Mouse (Mus musculus) right cerebral cortex, postnatal 10 days (tissue): ENCODE results near the gene Slc5a11.

Experiments used
- DNase-seq, 2 experiments: peaks; one replicate each; pipeline ENCODE4 v3.0.0; 2021; ENCODE audit warnings: low spot score in 2 of 2

The Slc5a11 gene

GRCm38 (mm10) chr7:123214365-123215075 is at the start of gene Slc5a11:
Gene Slc5a11, plus strand, starts transcription at chr7:123214780.
- DNase-seq, result no peak

GRCm38 (mm10) chr7:123167436-123167835 is 47.1 kb upstream of the Slc5a11 start:
- DNase-seq, result no peak

GRCm38 (mm10) chr7:123169618-123170017 is 45.0 kb upstream of the Slc5a11 start:
- DNase-seq, result no peak

GRCm38 (mm10) chr7:123172101-123172500 is 42.5 kb upstream of the Slc5a11 start:
- DNase-seq, result no peak

GRCm38 (mm10) chr7:123177215-123177614 is 37.4 kb upstream of the Slc5a11 start:
- DNase-seq, result no peak

- no peak for DNase-seq
These were observed 32.5 kb upstream of the Slc5a11 start for GRCm38 (mm10) chr7:123181787-123182701.

GRCm38 (mm10) chr7:123184891-123185290 is 29.7 kb upstream of the Slc5a11 start:
- no peak for DNase-seq

- DNase-seq, result peak in 1 of 2 experiments; percentile 18
These were observed 28.1 kb upstream of the Slc5a11 start for GRCm38 (mm10) chr7:123186463-123186862.

- no peak for DNase-seq
These were observed 27.3 kb upstream of the Slc5a11 start for GRCm38 (mm10) chr7:123187246-123187645.

GRCm38 (mm10) chr7:123188462-123188861 is 26.1 kb upstream of the Slc5a11 start:
- peak in 1 of 2 experiments; percentile 14 for DNase-seq

- DNase-seq, result no peak
These were observed 24.8 kb upstream of the Slc5a11 start for GRCm38 (mm10) chr7:123189762-123190161.

- no peak for DNase-seq
These were observed 22.8 kb upstream of the Slc5a11 start for GRCm38 (mm10) chr7:123191731-123192130.

- no peak for DNase-seq
These were observed 21.4 kb upstream of the Slc5a11 start for GRCm38 (mm10) chr7:123193201-123193600.

- no peak for DNase-seq
These were observed 19.9 kb upstream of the Slc5a11 start for GRCm38 (mm10) chr7:123194696-123195095.

- no peak for DNase-seq
These were observed 18.1 kb upstream of the Slc5a11 start for GRCm38 (mm10) chr7:123196432-123196831.

GRCm38 (mm10) chr7:123198695-123199094 is 15.9 kb upstream of the Slc5a11 start:
- no peak for DNase-seq

GRCm38 (mm10) chr7:123199151-123199550 is 15.4 kb upstream of the Slc5a11 start:
- DNase-seq, result no peak

- DNase-seq, result no peak
These were observed 14.8 kb upstream of the Slc5a11 start for GRCm38 (mm10) chr7:123199656-123200206.

GRCm38 (mm10) chr7:123200722-123201121 is 13.9 kb upstream of the Slc5a11 start:
- no peak for DNase-seq

GRCm38 (mm10) chr7:123205261-123205660 is 9.3 kb upstream of the Slc5a11 start:
- DNase-seq, result peak; percentile 62 to 84

GRCm38 (mm10) chr7:123207561-123207960 is 7.0 kb upstream of the Slc5a11 start:
- DNase-seq, result no peak

- no peak for DNase-seq
These were observed 4.7 kb upstream of the Slc5a11 start for GRCm38 (mm10) chr7:123209864-123210263.
